Mouse (Mus musculus) stomach, embryonic 14.5 days (tissue): Measurements from ENCODE around the gene Cntnap4. TPM values are rescaled to one million over a fixed set of nuclear protein-coding genes. Genes with fewer than 3 reads are reported as not detected.
"Not testable (repeated sequence)": the region's sequence is repeated elsewhere in the genome, so short reads cannot be mapped to it uniquely, and the experiment has no call there.

Experiments
- ATAC-seq: fragments of 200-750 bp; cut with Nextera tagmentation; 2 replicates; pipeline ENCODE4 v1.8.0; 2017; ENCODE audit warnings: low read depth, moderate TSS enrichment; ENCODE audit not compliant: insufficient number of reproducible peaks, insufficient read depth, low FRiP score
- H3K27ac ChIP-seq: fragments of 300-500 bp; sonication (generic); 2 replicates; pipeline ENCODE4 v1.5.1; 2014; ENCODE audit warnings: mild to moderate bottlenecking, low read length, moderate library complexity, mixed read lengths
- H3K27me3 ChIP-seq: fragments of 300-500 bp; sonication (generic); 2 replicates; pipeline ENCODE4 v1.6.1; 2014; ENCODE audit warnings: low read length, control low read depth, mixed read lengths; ENCODE audit not compliant: control insufficient read depth, insufficient read depth
- H3K36me3 ChIP-seq: fragments of 300-500 bp; sonication (generic); 2 replicates; pipeline ENCODE4 v1.6.1; 2014; ENCODE audit warnings: mild to moderate bottlenecking, control low read depth, low read length, moderate library complexity, mixed read lengths; ENCODE audit not compliant: control insufficient read depth, insufficient read depth
- H3K4me1 ChIP-seq: fragments of 300-500 bp; sonication (generic); 2 replicates; pipeline ENCODE4 v1.6.1; 2014; ENCODE audit warnings: low read length, control low read depth, mixed read lengths; ENCODE audit not compliant: control insufficient read depth, insufficient read depth
- H3K4me2 ChIP-seq: fragments of 300-500 bp; sonication (generic); replicated peaks from 2 replicates; pipeline ENCODE4 v1.6.1; 2014; ENCODE audit warnings: low read depth, low read length, control low read depth
- H3K4me3 ChIP-seq: fragments of 300-500 bp; sonication (generic); 2 replicates; pipeline ENCODE4 v1.5.1; 2014; ENCODE audit warnings: low read depth, low read length, control low read depth
- H3K9ac ChIP-seq: fragments of 300-500 bp; sonication (generic); replicated peaks from 2 replicates; pipeline ENCODE4 v1.6.1; 2014; ENCODE audit warnings: low read depth, mild to moderate bottlenecking, control low read depth, low read length, moderate library complexity, mixed read lengths
- H3K9me3 ChIP-seq: fragments of 300-500 bp; sonication (generic); 2 replicates; pipeline ENCODE4 v1.6.1; 2016; ENCODE audit warnings: low read depth, low read length, control low read depth; ENCODE audit not compliant: control insufficient read depth
- WGBS: fragments of 180-500 bp; shearing (Covaris S2); extraction: QIAGEN DNeasy Blood & Tissue Kit; methylation state at CpG from one replicate; pipeline ENCODE4 v1.1.7; 2014; 5-methylcytosine and 5-hydroxymethylcytosine counted together
- polyA plus RNA-seq: library from polyadenylated mRNA; unstranded; fragments of >200 nt; fragmentation: Nextera tagmentation; extraction: Ambion mirVana; gene quantifications from 2 replicates; pipeline ENCODE4 v1.2.1, GENCODE M21; 2014

Cntnap4 gene
- polyA plus RNA-seq, 1 experiment from 2014 or later: 1.8 TPM

DNA sequence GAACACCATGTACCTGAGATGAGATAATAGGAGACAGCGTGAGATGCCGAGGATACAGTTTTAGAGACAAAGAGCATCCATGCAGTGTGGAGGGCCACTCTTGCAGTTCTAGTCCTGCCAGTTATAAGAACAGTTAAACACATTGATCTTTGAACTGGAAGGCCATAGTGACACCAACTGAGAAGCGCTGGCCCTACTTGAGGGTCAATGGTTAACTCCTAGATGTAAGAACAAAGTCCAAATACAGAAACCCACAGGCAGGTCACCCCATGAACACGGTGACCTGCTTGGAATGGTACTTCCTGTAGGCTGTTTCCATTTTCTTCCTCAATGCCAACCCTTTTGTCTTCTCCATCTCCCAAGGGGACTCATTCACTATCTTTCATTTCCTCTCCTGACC is 173.5 kb downstream of the Cntnap4 start:
- 90% methylated on average over 4 of the region's 4 CpGs for WGBS
- Histone ChIP-seq H3K9ac (no peak overlapping the region), H3K4me2 (no peak overlapping the region), H3K36me3 (no peaks in the 10 kb centered on the region), H3K27me3 (no peaks in the 10 kb centered on the region), H3K4me3 (no peak overlapping the region), H3K4me1 (no peaks in the 10 kb centered on the region), H3K27ac (no peak overlapping the region), H3K9me3 (no peaks in the 10 kb centered on the region)
- no peak for ATAC-seq

- H3K4me1 ChIP-seq: no peaks in the 10 kb centered on the region
- ATAC-seq: no peak
- H3K27me3 ChIP-seq: no peaks in the 10 kb centered on the region
- H3K27ac ChIP-seq: no peak overlapping the region
- H3K4me2 ChIP-seq: no peak overlapping the region
- no peaks in the 10 kb centered on the region for H3K36me3 ChIP-seq
- H3K9me3 ChIP-seq: no peaks in the 10 kb centered on the region
- no peak overlapping the region for H3K9ac ChIP-seq
- 75% methylated on average over 5 of the region's 5 CpGs for WGBS
- H3K4me3 ChIP-seq: no peak overlapping the region
These were observed 177.5 kb downstream of the Cntnap4 start for GRCm38 (mm10) chr8:112747296-112747695.

DNA sequence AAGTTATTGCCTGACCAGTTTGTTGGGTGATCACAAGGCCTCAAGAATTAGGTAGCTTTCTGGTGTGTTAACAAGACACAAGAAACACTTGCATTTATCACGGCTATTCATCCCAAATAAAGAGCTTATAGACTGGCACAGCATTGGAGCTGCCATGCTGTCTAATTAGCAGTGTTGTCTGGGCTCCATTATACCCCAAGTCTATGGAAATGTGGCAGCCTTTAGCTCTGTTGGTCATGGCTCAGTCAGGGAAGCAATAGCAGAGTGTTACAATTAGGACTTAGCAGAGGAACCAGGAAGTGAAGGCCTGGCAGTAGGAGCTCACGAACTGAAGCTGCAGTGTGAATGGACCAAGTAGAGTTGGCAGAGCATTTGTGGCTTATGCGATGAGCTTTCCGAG is 185.3 kb downstream of the Cntnap4 start:
- Histone ChIP-seq H3K36me3 (no peaks in the 10 kb centered on the region), H3K27me3 (no peaks in the 10 kb centered on the region), H3K27ac (no peak overlapping the region), H3K9me3 (no peaks in the 10 kb centered on the region), H3K9ac (no peak overlapping the region), H3K4me2 (no peak overlapping the region), H3K4me3 (no peak overlapping the region), H3K4me1 (no peaks in the 10 kb centered on the region)
- ATAC-seq: no peak
- 86% methylated on average over 4 of the region's 4 CpGs for WGBS

- no peaks in the 10 kb centered on the region for H3K36me3 ChIP-seq
- WGBS: 93% methylated on average over 17 of the region's 17 CpGs
- H3K4me1 ChIP-seq: no peaks in the 10 kb centered on the region
- no peak overlapping the region for H3K9ac ChIP-seq
- no peak overlapping the region for H3K27ac ChIP-seq
- no peaks in the 10 kb centered on the region for H3K27me3 ChIP-seq
- no peak overlapping the region for H3K4me2 ChIP-seq
- no peak overlapping the region for H3K4me3 ChIP-seq
- ATAC-seq: no peak
- H3K9me3 ChIP-seq: no peaks in the 10 kb centered on the region
These were observed 233.2 kb downstream of the Cntnap4 start for GRCm38 (mm10) chr8:112803058-112803457.

DNA sequence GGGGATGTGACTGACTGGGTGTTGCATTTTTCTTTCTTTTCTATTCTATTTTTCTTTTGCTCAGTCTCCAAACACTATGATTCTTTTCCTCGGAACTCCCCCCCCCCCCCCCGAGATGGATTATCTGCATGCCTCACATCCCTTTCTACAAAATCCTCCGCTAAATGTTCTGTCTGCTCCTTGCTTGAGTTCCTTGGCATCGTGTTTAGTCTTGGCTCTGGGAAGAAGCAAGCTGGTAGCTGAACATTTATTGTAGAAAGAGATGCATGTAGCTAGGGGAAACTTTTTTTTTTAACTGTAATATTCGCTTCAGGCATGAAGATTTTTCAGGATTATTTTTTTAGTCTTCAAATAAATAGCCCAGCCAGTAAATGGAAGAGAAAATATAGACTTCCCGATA is 239.5 kb downstream of the Cntnap4 start:
- whole genome bisulfite sequencing: 77% methylated on average over 5 of the region's 6 CpGs
- Histone ChIP-seq H3K27ac (no peak overlapping the region), H3K27me3 (no peaks in the 10 kb centered on the region), H3K4me3 (no peak overlapping the region), H3K4me2 (no peak overlapping the region), H3K36me3 (no peaks in the 10 kb centered on the region), H3K4me1 (no peaks in the 10 kb centered on the region), H3K9ac (no peak overlapping the region), H3K9me3 (no peaks in the 10 kb centered on the region)
- ATAC-seq: no peak

DNA sequence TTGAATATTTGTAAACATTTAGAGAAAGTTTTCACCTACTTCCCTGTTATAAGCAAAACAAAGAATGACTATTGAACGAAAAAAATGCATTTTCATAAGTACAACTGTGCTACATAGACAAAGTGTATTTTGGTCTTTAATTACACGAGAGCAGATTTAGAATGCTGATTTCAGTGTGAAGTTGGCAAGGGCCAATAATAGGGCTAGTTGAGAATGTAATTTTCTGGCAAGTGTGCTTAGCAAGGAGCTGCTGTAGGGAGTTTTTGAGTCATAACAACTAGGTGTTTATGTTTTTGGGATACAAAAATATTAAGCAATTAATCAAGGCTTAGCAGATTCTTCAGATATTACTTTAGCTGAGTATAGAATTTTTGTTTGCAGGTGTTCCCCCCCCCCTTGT is 271.2 kb downstream of the Cntnap4 start:
- no peaks in the 10 kb centered on the region for H3K9me3 ChIP-seq
- H3K27ac ChIP-seq: no peak overlapping the region
- 66% methylated on average over 2 of the region's 2 CpGs for WGBS
- H3K36me3 ChIP-seq: no peaks in the 10 kb centered on the region
- ATAC-seq: no peak
- no peak overlapping the region for H3K4me3 ChIP-seq
- no peaks in the 10 kb centered on the region for H3K27me3 ChIP-seq
- no peak overlapping the region for H3K9ac ChIP-seq
- no peaks in the 10 kb centered on the region for H3K4me1 ChIP-seq
- H3K4me2 ChIP-seq: no peak overlapping the region

- ATAC-seq, H3K9me3 ChIP-seq, H3K27ac ChIP-seq, H3K4me3 ChIP-seq, H3K4me2 ChIP-seq, H3K9ac ChIP-seq, H3K27me3 ChIP-seq, H3K4me1 ChIP-seq, H3K36me3 ChIP-seq: not testable (repeated sequence)
- 93% methylated on average over 1 of the region's 1 CpGs for WGBS
These were observed 279.7 kb downstream of the Cntnap4 start for GRCm38 (mm10) chr8:112849541-112849940.

DNA sequence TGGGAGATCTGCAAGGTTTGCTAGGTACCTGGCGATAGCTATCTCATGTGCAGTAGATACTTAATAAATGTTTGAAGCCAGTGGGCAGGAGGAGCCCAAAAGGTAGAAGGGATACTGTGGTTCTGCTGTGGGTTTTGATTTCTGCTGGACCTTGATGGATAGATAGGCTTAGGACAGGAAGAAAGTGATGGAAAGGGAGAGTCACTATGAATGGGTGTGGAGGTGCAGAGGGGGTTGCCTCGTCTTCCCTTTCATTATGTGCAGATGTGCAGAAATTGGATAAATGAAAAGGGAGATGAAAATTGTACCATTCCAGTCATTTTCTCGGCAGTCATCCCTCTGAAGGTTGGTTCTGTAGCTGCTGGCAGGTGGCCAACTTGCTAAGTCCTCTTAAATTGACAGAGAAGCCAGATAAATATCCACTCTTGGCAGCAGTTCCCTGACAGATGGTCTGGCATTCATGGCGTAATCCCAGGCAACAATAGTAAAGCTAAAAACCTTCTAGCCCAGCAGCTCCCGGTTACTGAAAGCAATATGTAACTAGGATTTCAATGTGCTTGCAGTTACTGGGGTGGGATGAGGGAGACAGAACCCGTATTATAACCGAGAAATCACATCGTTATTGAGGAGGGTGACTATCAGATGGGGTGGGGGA is 336.7 kb downstream of the Cntnap4 start:
- Histone ChIP-seq H3K36me3 (no peaks in the 10 kb centered on the region), H3K4me3 (no peak overlapping the region), H3K4me1 (peaks cover 12% of the 10 kb centered on the region; the same call in 1 of the 2 replicates), H3K4me2 (peak overlapping the region; percentile 27), H3K27me3 (no peaks in the 10 kb centered on the region), H3K9me3 (no peaks in the 10 kb centered on the region), H3K27ac (peak overlapping the region; percentile 39; the same call in 1 of the 2 replicates), H3K9ac (no peak overlapping the region)
- ATAC-seq: peak; percentile 74; the same call in 1 of the 2 replicates
- 20% methylated on average over 8 of the region's 8 CpGs for WGBS

- no peaks in the 10 kb centered on the region for H3K27me3 ChIP-seq
- no peak overlapping the region for H3K4me2 ChIP-seq
- H3K4me1 ChIP-seq: peaks cover 12% of the 10 kb centered on the region; the same call in 1 of the 2 replicates
- no peaks in the 10 kb centered on the region for H3K36me3 ChIP-seq
- H3K4me3 ChIP-seq: no peak overlapping the region
- WGBS: 63% methylated on average over 5 of the region's 5 CpGs
- no peak for ATAC-seq
- no peaks in the 10 kb centered on the region for H3K9me3 ChIP-seq
- no peak overlapping the region for H3K27ac ChIP-seq
- H3K9ac ChIP-seq: no peak overlapping the region
These were observed 339.7 kb downstream of the Cntnap4 start for GRCm38 (mm10) chr8:112909527-112909926.
